Mouse (Mus musculus): ENCODE data around the gene Gdpd5.

Gdpd5 gene

DNA sequence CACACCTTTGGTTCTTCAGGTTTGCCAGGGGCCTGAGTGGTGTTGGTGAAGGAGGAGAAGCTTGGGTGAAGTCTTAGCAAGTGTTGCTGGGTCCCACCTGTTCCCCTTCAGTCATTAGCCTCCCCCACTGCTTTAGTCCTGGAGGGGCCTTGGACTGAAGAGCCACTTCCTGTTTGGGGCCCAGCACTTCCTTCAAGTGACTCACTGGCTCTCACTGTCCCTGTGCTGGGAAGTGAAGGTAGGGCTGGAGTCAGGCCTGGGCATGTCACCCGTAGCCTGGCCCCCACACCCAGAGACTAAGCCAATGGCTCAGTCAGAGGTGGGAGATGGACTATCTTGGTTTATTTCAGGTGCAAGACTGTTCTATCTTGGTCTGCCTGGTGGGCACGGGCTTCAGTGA is 26.4 kb downstream of the Gdpd5 start:
- no peak for DNase-seq

DNA sequence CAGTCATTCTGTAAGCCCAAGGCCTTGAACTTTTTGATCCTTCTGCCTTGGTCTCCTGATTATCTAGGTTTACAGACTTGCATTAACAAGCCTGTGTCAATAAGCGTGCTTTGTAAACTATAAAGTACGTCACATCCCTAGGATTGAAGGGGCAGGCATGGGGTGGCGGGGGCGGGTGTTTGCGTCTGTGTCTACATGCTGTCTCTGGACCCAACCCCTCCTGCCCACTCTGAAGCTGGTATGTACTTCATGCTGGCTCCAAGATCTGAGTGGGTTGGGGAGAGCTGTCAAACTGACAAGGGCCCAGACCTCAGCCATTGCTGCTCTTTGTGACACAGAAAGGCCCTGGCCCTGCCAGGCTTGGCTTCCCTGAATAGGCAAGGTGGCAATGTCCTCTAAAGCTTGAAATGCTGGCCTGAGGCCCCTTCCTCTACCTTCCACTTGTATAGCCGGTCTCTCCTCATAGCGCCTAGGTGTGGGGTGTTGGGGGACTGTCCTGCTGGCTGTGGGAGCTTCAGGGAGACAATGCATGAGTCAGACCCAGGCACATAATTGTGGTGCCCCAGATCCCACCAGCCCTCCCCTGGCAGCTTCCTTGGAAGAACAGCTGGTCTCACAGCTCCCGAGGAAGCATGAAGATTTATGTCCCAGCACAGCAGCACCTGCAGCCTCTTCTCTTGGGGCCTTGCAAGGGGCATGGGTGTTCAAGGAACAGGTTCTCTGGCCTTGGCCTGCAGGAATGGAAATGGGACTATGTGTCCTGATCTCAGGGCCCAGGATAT is 28.4 kb downstream of the Gdpd5 start:
- no peak for DNase-seq

DNA sequence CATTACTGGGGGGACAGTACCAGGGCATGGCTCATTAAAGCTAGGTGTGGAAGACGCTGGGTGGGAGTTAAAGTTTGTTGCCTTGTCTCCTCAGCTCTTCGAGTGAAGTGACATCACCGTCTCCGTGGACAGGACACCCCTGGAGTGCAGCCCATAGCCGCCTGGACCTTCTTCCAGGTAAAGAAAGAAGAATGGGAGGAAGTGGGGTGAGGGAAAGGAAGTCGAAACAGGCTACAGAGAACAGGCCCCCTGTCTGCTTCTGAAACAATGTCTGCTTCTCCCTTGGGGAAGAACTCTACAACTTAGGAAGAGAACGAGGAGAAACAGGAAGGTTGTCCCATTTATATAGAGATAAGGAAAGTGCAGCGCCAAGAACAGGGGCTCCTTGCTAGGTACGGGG is 29.1 kb downstream of the Gdpd5 start:
- no peak for DNase-seq

DNA sequence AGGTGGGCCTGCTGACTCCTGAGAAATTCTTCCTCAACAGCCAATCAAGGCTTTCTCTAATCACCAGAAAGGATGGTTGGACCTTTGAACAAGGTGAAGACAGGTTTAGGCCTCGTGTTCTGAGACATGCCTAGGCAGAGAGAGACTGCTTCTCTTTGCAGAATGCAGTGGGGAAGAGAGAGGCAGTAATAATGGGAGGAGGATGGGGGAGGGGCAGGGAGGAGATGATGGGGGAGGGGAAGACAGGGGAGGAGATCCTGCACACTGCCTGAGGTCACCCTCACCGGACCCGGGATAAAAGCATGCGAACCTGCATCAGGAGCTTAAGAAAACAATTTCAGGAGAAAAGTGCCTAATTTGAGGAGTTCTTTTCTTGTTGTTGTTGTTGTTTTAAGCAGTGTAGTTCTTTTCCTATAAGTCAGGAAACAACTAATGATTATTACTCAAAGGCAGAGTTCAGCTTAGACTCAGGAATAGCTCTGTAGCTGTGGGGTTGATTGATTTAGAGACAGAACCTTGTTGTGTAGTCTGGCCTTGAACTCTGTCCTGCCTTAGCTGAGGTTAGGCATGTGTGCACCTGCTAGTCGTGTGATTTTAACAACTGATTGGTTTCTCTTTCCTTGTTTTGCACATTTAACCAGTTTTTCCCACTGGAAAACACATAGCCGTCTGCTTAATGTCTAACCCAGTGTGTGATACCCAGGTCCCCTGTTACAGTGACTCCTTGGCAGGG is 30.0 kb downstream of the Gdpd5 start:
- DNase-seq = no peak

DNA sequence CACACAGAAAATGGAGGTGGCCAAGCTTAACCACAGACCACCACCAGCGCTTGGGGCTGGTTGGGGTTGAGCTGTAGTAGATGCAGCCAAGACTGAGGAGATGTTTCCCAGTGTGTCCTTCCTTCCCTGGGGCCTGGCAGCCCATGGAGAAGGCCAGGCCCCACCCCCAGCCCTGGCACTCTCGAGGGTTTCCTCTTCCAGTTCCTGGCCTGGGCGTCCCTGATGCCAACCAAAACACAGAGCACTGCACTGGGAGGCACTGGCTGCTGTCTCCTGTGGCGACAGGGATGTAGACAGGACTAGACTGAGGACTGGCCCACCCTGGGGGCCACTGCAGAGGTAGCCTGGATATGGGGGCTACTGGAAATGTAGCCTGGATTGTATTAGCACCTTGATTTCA is 33.8 kb downstream of the Gdpd5 start:
- DNase-seq = no peak

DNA sequence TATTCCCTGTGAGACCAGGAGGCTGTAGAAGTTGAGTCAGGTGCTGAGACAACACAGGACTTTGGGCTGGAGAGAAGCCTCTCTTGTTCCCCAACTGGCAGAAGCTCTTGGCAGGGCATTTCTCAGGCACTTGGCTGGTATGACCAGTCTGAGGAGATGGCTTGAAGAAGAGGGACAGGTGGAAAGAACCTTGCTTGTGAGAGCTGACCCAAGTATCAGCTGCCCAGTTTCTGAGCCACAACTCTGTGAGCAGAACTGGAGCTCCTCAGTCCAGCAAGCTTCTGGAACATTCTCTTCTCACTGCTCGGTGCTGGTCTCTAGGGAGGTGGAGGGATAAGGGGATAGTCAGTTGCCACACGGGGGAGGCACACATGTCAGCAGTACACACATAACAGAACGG is 38.1 kb downstream of the Gdpd5 start:
- DNase-seq = no peak

DNA sequence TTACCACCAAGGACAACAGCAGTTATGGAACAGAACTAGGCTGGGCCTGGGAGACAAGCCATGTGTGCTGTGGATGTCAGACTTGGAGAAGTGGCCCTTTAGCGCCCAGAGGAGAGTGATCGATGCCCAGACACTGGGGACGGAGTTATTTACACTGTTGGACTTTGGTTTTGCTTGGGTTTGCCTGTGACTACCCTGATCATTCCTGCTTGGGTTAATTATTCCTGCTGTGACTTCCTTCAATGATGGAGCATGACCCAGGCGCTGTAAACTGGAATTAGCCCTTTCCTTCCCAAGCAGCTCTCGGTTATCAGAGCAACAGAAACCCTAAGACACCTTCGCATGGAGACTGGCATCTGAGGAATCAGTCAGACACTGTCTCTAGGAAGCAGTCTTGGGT is 39.8 kb downstream of the Gdpd5 start:
- no peak for DNase-seq

DNA sequence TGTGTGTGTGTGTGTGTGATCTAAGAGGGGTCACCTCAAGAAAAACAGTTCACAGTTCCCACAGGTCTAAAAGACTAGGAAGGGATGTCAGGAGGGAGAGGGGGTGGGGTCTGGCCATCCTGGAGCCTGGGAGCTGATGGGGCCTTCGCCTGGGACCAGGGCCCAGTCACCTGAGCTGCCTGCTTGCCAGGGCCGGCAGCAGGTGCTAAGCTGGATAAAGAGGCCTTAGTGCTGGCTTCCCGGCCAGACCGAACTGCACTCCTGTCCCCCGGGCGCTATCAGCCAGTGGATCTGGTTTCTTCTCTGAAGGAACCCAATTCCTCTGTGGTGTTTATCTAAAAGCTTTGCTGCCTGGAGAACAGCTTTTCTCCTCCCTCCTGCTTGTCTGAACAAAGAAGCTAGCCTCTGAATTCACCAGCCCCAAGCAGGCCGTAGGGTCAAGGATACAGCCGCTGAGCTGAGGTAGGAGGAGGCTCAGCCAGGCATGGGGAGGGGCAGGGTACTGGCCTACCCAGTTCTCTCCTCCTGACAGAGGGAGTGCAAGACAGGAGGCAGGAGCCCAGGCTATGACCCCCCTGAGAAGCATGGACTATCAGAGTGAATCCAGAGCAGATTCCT is 43.4 kb downstream of the Gdpd5 start:
- no peak for DNase-seq

DNA sequence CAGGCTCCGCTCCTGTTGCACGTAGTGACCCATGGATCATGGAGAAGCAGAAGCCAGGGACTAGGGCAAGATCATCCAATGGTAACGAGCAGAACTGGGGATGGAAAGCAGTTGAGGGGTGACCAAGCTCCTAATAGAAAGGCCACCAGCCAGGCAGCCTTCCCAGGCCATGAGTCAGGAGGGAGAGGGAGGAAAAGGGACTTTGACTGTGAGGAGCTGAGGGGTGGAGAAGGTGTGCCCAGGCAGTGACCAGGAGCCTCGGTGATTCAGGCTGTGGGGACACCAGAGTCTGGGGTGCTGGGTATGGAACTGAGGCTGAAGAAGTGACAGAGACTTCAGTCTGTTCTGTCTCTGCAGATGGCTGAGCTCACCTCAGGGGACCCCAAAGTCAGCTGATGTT is 44.5 kb downstream of the Gdpd5 start:
- no peak for DNase-seq

DNA sequence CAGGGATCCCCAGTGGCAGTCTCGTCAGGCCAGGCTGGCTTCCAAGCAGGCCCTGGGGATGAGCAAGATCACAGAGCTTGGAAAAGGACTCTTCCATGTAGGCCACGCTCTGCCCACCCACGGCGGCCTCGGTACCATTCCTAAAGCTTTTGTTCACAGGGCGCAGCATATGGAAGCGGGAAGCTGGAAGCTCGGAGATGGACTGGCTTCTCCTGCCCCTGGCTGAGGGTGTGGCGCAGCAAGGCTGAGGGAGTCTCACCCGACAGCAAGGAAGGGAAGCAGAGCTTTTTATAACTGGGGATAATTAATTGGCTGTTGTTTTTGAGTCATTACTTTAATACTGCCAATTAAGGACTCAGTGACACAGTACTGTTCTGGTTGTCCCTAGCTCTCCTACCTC is 45.8 kb downstream of the Gdpd5 start:
- DNase-seq = no peak

DNA sequence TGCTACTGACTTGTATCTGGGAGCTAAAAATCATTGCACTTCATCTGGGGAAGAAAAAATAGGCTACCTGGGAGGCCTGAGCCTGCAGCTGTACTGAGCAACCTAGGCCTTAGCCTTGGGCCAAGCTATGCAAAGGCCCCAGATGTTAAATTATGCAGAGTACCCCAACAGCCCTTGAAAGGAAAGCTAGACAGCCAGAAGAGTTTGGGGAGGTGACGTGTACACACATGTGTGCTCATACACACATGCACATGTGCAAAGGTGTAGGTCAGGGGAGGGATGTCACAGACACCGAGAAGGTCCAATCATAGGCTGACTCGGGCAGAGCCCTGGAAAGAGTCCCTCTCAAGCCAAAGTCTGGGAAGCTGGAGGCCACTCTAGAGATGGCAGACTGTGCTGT is 46.8 kb downstream of the Gdpd5 start:
- DNase-seq = no peak

DNA sequence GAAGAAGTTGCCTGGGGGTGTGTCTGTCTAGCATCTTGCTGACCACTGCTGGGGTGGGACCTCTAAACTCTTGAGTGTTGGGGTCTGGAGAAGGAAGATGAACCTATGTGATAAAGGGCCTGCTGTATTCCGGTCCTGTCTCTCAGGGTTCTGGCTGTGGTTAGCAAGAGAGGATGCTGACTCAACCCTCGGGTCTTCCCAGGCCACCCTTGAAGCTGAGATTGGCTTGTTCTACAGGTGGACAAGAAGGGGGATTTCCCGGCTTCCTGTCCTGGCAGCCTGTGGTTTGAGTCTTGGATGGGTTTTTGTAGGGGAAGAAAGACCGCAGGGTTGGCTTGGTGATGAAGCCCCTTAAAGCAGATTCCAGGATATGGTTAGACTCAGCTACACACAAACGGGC is 47.6 kb downstream of the Gdpd5 start:
- DNase-seq = no peak

DNA sequence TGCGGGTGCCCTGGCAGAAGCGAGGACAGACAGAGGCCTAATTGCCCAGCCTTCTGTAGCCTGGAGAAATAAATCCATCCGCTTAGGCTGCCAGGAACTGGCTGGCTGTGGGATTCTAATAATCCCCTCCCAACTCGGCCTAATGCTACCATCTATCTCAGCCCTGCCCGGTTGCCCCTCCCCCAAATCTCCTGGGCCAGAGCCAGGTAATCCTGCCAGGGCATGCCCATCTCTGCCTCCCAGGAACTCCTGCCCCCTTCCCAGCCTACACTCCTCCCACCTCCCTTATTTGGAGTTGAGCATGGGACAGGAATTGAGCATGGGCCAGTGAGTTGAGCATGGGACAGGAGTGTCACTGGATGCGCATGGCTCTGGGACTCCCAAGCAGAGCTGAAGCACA is 48.6 kb downstream of the Gdpd5 start:
- no peak for DNase-seq

DNA sequence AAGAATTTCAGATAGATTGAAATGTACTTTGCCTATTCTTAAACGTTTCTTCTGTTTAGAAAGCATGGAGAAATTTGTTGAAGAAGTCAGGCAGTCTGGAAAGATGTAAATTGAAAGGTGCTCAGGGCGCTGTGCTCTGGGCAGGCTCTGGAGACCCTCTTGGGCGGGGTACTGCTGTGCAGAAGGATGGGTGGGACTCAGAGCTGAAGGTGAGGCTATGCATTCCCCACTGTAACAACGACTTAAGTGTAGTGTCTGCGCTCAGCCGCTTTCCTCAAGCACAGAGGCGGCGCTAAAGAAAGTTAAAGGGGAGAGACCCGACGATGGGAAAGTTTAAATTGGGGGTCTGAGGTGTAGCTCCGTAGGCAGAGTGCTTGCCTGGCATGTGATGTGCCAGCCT is 49.0 kb downstream of the Gdpd5 start:
- no peak for DNase-seq

DNA sequence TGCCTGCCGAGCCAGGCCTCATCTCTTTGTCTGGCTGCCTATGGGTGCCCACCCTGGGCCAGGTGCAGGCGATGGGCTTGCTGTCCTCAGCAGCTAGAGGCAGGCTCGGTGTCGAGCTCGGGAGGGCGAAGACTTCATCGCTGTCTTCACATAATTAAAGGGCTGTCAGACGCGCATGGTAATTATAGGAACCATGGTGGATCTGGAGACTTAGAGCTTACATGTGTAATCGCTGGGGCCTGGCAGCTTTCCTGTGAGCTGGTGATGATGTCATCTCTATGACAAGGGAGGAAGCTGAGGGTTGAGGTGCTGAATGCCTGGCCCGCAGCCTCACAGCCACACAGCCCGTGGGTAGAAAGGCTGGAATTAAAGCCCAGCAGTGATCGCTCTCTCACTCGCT is 51.0 kb downstream of the Gdpd5 start:
- peak; percentile 71 for DNase-seq

DNA sequence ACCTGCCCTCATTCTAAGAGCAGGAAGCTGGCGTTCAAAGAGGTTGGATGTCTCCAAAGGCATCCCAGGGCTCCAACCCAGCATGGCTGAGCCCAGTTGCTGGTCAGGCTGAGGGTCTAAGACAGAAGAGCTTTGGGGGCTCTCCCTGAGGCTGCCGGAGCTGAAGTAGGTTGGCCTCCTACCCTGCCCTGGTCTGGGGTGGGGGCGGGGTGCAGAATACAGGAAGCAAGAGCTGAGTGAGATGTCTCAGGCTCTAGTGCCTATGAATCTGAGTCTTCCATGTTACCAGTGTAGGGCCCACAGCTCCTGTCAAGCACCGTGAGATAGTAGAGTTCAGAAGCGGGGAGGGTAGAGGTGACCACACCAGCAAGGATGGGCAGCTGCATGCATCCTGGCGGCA is 51.6 kb downstream of the Gdpd5 start:
- no peak for DNase-seq

DNA sequence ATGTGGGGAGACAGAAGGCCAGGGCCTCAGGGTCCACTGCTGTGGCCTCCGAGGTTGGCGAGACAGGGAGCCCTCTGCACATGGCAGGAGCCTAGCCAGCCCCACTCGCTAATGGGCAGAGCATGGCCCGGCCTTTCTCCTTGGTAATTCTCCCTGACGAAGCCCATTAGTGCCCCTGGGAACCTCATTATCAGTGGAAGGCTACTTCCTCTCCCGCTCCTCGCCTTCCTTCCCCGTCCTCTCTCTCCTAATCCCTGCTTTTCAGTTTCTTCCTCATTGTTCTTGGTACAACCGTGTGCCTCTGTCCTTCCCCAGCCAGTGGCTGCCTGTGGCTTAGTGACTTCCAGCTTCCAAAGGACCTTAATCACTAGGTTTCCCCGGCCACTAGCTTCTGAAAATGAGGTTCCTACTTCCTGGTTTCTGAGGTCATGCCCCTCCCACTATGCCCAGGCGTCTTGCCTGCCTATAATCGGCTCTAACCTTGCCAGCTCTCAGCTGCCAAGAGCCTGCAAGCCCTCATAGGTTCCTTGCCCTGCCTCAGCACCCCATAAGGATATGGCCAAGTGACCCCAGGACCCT is 53.5 kb downstream of the Gdpd5 start:
- no peak for DNase-seq

DNA sequence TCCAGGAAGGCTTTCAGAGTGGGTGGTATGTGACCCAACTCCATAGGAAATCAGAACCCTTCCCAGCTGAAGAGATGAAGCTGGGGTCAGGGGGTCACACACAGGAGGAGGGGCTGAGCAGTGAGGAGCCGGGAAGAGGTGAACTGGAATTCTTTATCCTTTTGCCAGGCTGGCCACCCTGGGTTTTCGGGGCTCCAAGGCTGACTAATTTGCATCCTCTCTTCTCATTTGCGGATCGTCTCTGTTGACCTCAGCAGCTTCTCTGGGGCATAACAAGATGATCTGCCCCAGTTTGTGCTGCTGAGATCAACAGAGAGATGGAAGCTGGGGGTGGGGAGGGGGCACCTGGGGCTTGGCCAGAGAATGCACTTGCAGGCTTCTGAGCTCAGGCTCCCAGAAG is 55.3 kb downstream of the Gdpd5 start:
- DNase-seq = no peak

DNA sequence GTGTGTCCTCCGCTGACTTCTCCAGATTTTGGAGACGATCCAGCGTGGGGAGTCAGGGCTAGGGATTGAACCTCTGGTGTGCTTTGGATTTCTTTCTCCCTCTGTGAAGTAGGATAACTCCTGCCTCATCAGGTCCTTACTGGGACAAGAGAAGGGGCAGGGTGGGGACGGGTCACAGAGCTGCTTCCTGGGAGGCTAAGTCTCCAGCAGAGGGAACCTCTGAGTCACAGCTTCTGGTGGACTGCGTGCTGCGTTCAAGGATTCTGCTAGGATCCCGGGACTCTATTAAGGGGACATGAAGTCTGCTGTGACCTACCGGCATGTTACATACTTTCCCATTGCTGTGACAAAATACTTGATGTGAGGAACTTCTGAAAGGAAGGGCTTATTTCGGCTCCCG is 57.7 kb downstream of the Gdpd5 start:
- DNase-seq = no peak

DNA sequence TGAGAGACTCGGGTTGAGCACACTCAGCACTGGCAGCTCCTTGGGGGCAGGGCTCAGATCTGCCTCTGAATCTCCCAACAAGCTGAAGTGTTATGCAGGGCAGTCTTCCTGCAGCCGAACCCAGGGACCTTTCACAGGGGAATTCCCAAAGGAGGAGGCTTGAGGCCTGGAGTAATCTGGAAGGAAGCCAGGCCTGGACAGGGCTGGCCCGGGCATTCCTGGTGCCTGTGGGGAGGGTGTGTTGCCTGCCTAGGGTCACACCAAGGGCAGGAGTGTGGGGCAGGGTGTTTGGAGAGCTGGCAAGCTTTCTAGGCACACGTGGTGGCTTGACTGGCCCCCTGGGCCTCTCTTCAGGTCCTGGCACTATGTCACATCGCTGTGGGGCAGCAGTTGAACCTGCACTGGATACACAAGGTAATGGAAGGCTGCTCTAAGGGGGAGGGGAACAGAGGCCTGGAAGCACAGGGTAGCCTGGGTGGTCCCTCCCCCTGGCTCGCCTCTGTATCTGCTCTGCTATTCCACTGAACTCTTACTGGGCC is 60.4 kb downstream of the Gdpd5 start:
- DNase-seq = no peak

DNA sequence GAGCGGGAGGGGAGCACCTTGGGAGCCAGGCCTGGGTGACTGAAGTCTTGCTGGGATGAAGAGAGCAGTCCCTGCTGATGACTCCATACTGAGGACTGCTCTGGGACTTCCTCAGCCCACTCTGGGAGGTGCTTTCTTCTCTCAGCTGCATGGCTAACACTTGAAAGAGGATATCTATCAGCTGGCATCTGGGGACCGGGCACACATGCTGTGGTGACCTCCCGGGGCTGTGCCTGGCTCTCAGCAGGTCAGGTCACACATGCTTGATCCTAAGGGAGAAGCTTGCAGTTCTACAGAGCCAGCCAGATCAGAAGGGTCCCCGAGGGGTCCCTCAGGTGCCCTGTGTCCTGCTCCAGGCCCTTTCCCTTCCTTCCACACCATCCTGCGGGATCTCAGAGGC is 62.0 kb downstream of the Gdpd5 start:
- DNase-seq = no peak

DNA sequence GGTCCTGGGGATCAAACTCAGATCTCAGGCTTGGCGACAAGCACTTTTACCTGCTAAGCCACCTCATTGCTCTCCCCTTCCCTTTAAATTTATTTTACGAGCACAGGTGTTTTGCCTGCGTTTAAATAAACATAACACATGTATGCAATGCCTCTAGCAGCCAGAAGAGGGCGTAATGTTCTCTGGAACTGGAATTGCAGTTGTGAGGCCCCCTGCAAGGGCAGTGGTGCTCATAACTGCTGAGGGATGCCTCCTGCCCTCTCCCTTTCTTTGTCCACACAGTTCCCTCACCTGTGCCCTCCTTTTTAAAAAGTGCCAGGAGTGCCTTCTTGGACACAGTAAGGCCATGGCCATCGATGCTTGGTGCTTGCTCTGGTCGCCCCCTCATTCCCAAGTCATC is 62.8 kb downstream of the Gdpd5 start:
- no peak for DNase-seq

DNA sequence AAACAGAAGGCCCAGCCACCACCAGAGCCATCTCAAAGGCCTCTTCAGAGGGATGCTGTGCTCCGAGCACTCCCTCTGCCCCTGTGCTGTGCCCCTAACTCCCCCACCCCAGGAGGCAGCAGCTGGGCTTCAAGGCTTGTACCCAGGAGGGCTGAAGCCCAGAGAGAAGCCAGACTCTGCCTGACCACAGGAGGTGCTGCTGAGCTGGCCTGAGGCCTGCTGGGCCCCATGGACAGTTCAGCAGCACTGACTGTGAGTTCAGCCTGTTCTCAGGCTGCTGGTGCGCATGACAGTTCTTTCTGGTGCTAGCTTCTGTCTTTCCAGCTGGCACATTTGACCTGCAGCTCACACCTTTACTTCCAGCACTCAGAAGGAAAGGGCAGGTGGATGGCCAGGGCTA is 64.6 kb downstream of the Gdpd5 start:
- no peak for DNase-seq

DNA sequence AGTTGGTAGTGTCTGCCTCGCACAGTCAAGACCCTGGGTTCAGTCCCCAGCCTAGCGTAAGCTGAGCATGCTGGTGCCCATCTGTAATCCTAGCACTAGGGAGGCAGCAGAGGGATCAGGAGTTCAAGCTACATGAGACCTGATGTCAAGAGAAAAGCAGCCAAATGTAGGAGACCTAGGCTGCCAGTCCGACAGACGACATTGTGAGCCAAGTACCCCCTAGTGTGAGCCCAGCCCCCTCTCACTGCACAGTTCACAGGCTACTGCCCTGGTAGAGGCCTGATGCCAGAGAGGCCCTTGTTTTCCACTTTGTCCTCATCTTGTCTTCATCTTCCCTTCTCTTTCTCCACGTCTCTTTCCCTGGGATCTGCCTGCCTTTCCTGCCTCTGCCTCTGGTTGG is 66.1 kb downstream of the Gdpd5 start:
- DNase-seq = no peak

Data from right cerebral cortex, postnatal 25 days (tissue).